Mouse (Mus musculus): ENCODE measurements around the gene Rgs14. TPM values are rescaled to one million over a fixed set of nuclear protein-coding genes. Genes with fewer than 3 reads are reported as not detected.
A peak's percentile ranks its signal among the peaks of the same experiment; 100 is the strongest.

Rgs14 gene
- polyA plus RNA-seq, 1 experiment from 2014 or later: 1.9 TPM

DNA sequence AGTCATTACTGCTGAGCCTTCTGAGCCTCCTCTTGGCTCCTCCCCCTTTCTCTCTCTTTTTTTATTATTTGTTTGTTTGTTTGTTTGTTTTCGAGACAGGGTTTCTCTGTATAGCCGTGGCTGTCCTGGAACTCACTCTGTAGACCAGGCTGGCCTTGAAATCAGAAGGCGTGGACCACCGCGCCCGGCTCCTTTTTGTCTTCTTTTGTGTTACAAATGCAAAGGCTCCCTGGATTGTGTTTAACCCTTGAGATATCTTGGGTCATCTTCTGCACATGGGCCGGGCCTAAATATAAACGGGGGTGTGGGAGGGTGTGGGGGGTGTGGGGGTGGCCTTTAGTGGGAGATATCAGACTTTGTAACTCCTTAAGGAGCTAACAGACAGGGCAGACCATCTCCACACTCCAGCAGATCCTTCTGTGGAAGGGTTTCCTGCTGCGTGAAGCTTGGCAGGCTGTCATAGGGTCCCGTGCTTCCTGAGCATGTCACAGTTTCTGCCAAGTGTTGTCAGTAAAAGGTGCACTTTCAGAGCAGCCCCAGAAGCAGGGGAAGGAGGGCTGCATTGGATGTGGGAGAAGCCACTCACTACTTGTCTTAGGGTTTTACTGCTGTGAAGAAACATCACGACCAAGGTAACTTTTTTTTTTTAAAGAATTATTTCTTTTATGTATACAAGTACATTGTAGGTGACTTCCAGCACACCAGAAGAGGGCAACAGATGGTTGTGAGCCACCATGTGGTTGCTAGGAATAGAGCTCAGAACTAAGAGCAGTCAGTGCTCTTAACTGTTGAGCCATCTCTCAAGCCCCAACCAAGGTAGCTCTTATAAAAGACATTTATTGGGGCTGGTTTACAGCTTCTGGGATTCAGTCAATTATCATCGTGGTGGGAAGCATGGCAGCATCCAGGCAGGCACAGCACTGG is 31.1 kb upstream of the Rgs14 start:
- Histone ChIP-seq H3K27ac (ENCODE audit: low read depth, low read length) (no peak overlapping the region), H3K4me1 (replicated peaks; ENCODE audit: control insufficient read depth, insufficient read depth, low read length) (0 out of 2 replicates have a peak, but pooled peaks cover 2% of the 10 kb centered on the region), H3K9ac (ENCODE audit: low read depth, low read length) (no peak overlapping the region), H3K4me2 (no peak overlapping the region), H3K4me3 (ENCODE audit: low read depth, low read length) (no peak overlapping the region), H3K27me3 (replicated peaks; ENCODE audit: control insufficient read depth, insufficient read depth, low read length) (no peaks in the 10 kb centered on the region), H3K9me3 (ENCODE audit: control insufficient read depth, low read length) (no peaks in the 10 kb centered on the region), H3K36me3 (ENCODE audit: control insufficient read depth, insufficient read depth, low read length) (no peaks in the 10 kb centered on the region)
- no peak for DNase-seq (ENCODE audit: low spot score)
- ATAC-seq (replicated peaks; ENCODE audit: low FRiP score): no peak
- WGBS: 65% methylated on average over 12 of the region's 12 CpGs

DNA sequence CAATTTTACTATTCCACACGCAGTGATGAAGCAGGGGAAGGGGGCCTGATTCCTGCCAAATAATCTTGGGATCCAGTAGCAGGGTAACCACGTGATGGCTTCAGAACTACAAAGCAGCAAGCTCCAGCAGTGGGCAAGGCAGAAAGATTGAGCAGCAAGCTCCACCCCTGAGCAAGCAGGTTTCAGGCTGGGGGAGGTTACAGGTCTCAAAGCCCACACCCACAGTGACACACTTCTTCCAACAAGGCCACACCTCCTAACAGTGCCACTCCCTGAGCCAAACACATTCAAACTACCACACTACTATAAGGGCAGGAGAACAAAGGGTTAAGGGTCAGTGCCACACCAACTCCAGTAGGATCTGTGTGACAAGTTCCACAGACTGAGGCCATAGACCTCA is 30.3 kb upstream of the Rgs14 start:
- no peaks in the 10 kb centered on the region for H3K27me3 ChIP-seq (replicated peaks; ENCODE audit: control insufficient read depth, insufficient read depth, low read length)
- no peaks in the 10 kb centered on the region for H3K9me3 ChIP-seq (ENCODE audit: control insufficient read depth, low read length)
- H3K9ac ChIP-seq (ENCODE audit: low read depth, low read length): no peak overlapping the region
- DNase-seq (ENCODE audit: low spot score) (no peak), ATAC-seq (replicated peaks; ENCODE audit: low FRiP score) (peak; percentile 78)
- H3K36me3 ChIP-seq (ENCODE audit: control insufficient read depth, insufficient read depth, low read length): no peaks in the 10 kb centered on the region; the same call in 1 of the 2 replicates
- no peak overlapping the region for H3K27ac ChIP-seq (ENCODE audit: low read depth, low read length)
- H3K4me1 ChIP-seq (replicated peaks; ENCODE audit: control insufficient read depth, insufficient read depth, low read length): 0 out of 2 replicates have a peak, but pooled peaks cover 2% of the 10 kb centered on the region
- 24% methylated on average over 2 of the region's 2 CpGs for WGBS
- no peak overlapping the region for H3K4me3 ChIP-seq (ENCODE audit: low read depth, low read length)
- no peak overlapping the region for H3K4me2 ChIP-seq

DNA sequence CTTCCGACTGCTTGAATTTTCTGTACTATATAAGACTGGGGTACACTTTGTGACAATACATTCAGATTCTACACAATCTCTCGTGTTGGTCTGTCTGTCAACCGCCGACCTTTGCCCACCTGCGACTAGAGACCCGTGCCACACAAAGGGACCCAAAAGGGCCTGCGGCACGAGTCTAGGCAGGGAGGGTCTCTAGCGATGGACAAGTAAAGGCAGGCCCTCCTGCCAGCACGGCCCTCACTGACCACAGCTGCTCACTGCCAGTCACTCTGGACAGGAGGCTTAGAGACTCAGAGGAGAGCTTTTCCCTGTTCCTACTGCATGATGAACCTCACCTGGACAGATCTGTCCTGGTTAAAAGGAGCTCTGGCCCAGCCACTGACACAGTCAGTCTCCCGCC is 27.1 kb upstream of the Rgs14 start:
- H3K4me1 ChIP-seq (replicated peaks; ENCODE audit: control insufficient read depth, insufficient read depth, low read length): 0 out of 2 replicates have a peak, but pooled peaks cover 2% of the 10 kb centered on the region
- no peak overlapping the region for H3K9ac ChIP-seq (ENCODE audit: low read depth, low read length)
- no peak overlapping the region for H3K27ac ChIP-seq (ENCODE audit: low read depth, low read length)
- no peaks in the 10 kb centered on the region for H3K27me3 ChIP-seq (replicated peaks; ENCODE audit: control insufficient read depth, insufficient read depth, low read length)
- H3K36me3 ChIP-seq (ENCODE audit: control insufficient read depth, insufficient read depth, low read length): peaks cover 28% of the 10 kb centered on the region
- WGBS: 36% methylated on average over 11 of the region's 11 CpGs
- H3K9me3 ChIP-seq (ENCODE audit: control insufficient read depth, low read length): no peaks in the 10 kb centered on the region
- no peak overlapping the region for H3K4me3 ChIP-seq (ENCODE audit: low read depth, low read length)
- no peak for ATAC-seq (replicated peaks; ENCODE audit: low FRiP score)
- no peak overlapping the region for H3K4me2 ChIP-seq
- no peak for DNase-seq (ENCODE audit: low spot score)

GRCm38 (mm10) chr13:55344286-55344685 is 25.2 kb upstream of the Rgs14 start:
- ATAC-seq (replicated peaks; ENCODE audit: low FRiP score) (no peak), DNase-seq (ENCODE audit: low spot score) (no peak)
- H3K27ac ChIP-seq (ENCODE audit: low read depth, low read length): no peak overlapping the region
- H3K27me3 ChIP-seq (replicated peaks; ENCODE audit: control insufficient read depth, insufficient read depth, low read length): no peaks in the 10 kb centered on the region
- H3K9ac ChIP-seq (ENCODE audit: low read depth, low read length): no peak overlapping the region
- peaks cover 43% of the 10 kb centered on the region for H3K36me3 ChIP-seq (ENCODE audit: control insufficient read depth, insufficient read depth, low read length)
- H3K9me3 ChIP-seq (ENCODE audit: control insufficient read depth, low read length): no peaks in the 10 kb centered on the region
- no peaks in the 10 kb centered on the region for H3K4me1 ChIP-seq (replicated peaks; ENCODE audit: control insufficient read depth, insufficient read depth, low read length)
- H3K4me2 ChIP-seq: no peak overlapping the region
- 89% methylated on average over 7 of the region's 7 CpGs for WGBS
- no peak overlapping the region for H3K4me3 ChIP-seq (ENCODE audit: low read depth, low read length)

DNA sequence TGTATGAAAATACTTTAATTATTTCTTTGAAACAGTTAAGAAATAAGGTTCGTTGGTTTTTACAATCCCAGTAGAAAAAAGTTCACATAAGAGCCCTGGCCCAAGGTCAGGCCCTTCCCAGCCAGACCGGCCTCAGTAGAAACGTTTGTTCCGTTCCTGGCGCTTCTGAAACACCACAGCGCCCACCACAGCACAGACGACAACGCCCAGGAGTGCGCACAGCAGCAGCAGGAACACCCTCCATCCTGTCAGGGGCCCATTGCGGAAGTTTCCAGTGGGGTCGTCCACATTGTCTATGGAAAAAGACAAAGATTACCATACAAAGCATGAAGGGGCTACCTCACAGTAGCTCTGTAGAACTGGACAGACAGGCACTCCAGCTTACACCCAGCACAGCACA is 22.8 kb upstream of the Rgs14 start:
- no peak overlapping the region for H3K4me3 ChIP-seq (ENCODE audit: low read depth, low read length)
- H3K9me3 ChIP-seq (ENCODE audit: control insufficient read depth, low read length): no peaks in the 10 kb centered on the region
- no peak overlapping the region for H3K9ac ChIP-seq (ENCODE audit: low read depth, low read length)
- H3K4me2 ChIP-seq: no peak overlapping the region
- DNase-seq (ENCODE audit: low spot score) (no peak), ATAC-seq (replicated peaks; ENCODE audit: low FRiP score) (no peak)
- WGBS: 85% methylated on average over 11 of the region's 11 CpGs
- H3K27ac ChIP-seq (ENCODE audit: low read depth, low read length): no peak overlapping the region
- H3K4me1 ChIP-seq (replicated peaks; ENCODE audit: control insufficient read depth, insufficient read depth, low read length): no peaks in the 10 kb centered on the region
- H3K27me3 ChIP-seq (replicated peaks; ENCODE audit: control insufficient read depth, insufficient read depth, low read length): no peaks in the 10 kb centered on the region
- peaks cover 64% of the 10 kb centered on the region for H3K36me3 ChIP-seq (ENCODE audit: control insufficient read depth, insufficient read depth, low read length)

- H3K27me3 ChIP-seq (replicated peaks; ENCODE audit: control insufficient read depth, insufficient read depth, low read length): no peaks in the 10 kb centered on the region
- H3K27ac ChIP-seq (ENCODE audit: low read depth, low read length): no peak overlapping the region
- H3K4me2 ChIP-seq: peak overlapping the region; percentile 83
- DNase-seq (ENCODE audit: low spot score): no peak
- H3K4me1 ChIP-seq (replicated peaks; ENCODE audit: control insufficient read depth, insufficient read depth, low read length): peaks cover 19% of the 10 kb centered on the region
- H3K36me3 ChIP-seq (ENCODE audit: control insufficient read depth, insufficient read depth, low read length): peaks cover 30% of the 10 kb centered on the region
- H3K9ac ChIP-seq (ENCODE audit: low read depth, low read length): peak overlapping the region; percentile 89
- H3K9me3 ChIP-seq (ENCODE audit: control insufficient read depth, low read length): no peaks in the 10 kb centered on the region
- no peak for ATAC-seq (replicated peaks; ENCODE audit: low FRiP score)
- peak overlapping the region; percentile 91 for H3K4me3 ChIP-seq (ENCODE audit: low read depth, low read length)
Measured at GRCm38 (mm10) chr13:55361145-55361544, 8.4 kb upstream of the Rgs14 start.

GRCm38 (mm10) chr13:55361974-55362452 is 7.5 kb upstream of the Rgs14 start:
- ATAC-seq (replicated peaks; ENCODE audit: low FRiP score): peak; percentile 33
- H3K9me3 ChIP-seq (ENCODE audit: control insufficient read depth, low read length): no peaks in the 10 kb centered on the region
- H3K36me3 ChIP-seq (ENCODE audit: control insufficient read depth, insufficient read depth, low read length): peaks cover 25% of the 10 kb centered on the region
- peak overlapping the region; percentile 89 for H3K9ac ChIP-seq (ENCODE audit: low read depth, low read length)
- peak overlapping the region; percentile 83 for H3K4me2 ChIP-seq
- H3K27me3 ChIP-seq (replicated peaks; ENCODE audit: control insufficient read depth, insufficient read depth, low read length): no peaks in the 10 kb centered on the region
- peak overlapping the region; percentile 91 for H3K4me3 ChIP-seq (ENCODE audit: low read depth, low read length)
- peak overlapping the region; percentile 90 for H3K27ac ChIP-seq (ENCODE audit: low read depth, low read length)
- H3K4me1 ChIP-seq (replicated peaks; ENCODE audit: control insufficient read depth, insufficient read depth, low read length): peaks cover 19% of the 10 kb centered on the region
- peak; percentile 52 for DNase-seq (ENCODE audit: low spot score)
- WGBS: 1% methylated on average over 32 of the region's 32 CpGs

DNA sequence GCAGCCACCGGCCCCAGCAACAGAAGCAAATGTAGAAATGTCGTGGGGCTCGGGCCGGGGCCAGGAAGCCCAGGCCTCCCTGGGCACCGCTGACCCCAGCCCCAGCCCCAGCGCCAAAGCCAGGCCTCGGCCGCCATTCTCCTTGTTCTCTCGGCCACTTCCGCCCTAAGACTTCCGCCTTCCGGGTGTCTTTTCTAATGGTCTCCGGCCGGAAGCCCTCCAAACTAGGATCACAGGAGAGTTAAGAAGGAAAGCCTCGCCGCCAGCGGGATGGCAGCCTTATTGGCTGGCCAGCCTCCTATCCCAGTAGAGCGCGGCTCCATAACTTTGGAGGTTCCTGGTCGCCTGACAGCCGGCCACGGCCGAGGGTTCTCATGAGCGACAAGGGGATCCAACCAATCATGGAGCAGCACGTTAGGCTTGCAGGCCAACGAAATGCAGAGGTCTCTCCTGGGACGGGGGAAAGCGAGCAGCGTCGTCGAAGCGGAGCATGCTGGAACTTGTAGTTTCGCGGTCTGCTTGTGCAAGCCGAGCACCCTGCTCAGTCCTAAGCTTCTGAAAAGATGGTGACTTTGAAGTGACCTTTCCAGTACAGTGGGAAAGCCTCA is 7.0 kb upstream of the Rgs14 start, which contains the start of gene Lman2:
Gene Lman2, minus strand, starts transcription at position 331 of the 608 bp plus-strand sequence.
- H3K4me2 ChIP-seq: peak within 1 kb of the TSS; percentile 83
- peaks cover 20% of the 10 kb centered on the region for H3K36me3 ChIP-seq (ENCODE audit: control insufficient read depth, insufficient read depth, low read length)
- H3K9ac ChIP-seq (ENCODE audit: low read depth, low read length): peak within 1 kb of the TSS; percentile 89
- peak within 1 kb of the TSS; percentile 91 for H3K4me3 ChIP-seq (ENCODE audit: low read depth, low read length)
- H3K27me3 ChIP-seq (replicated peaks; ENCODE audit: control insufficient read depth, insufficient read depth, low read length): no peaks in the 10 kb centered on the region
- peak; percentile 97 for ATAC-seq (replicated peaks; ENCODE audit: low FRiP score)
- H3K9me3 ChIP-seq (ENCODE audit: control insufficient read depth, low read length): no peaks in the 10 kb centered on the region
- peaks cover 19% of the 10 kb centered on the region for H3K4me1 ChIP-seq (replicated peaks; ENCODE audit: control insufficient read depth, insufficient read depth, low read length)
- WGBS: under 1% methylated on average over 35 of the region's 35 CpGs
- peak; percentile 94 for DNase-seq (ENCODE audit: low spot score)
- H3K27ac ChIP-seq (ENCODE audit: low read depth, low read length): peak within 1 kb of the TSS; percentile 90

All from liver, embryonic 11.5 days (tissue).